Mouse (Mus musculus) lung, adult 2 months (tissue): Measurements from ENCODE around the gene Adrm1.

ENCODE experiments used
- CTCF ChIP-seq: fragments of 200-500 bp; IDR thresholded peaks from 2 replicates; pipeline ENCODE4 v1.5.1; 2011; ENCODE audit warnings: mild to moderate bottlenecking, low read length, control low read depth; ENCODE audit not compliant: insufficient read depth
- POLR2A ChIP-seq: fragments of 200-500 bp; IDR thresholded peaks from 2 replicates; pipeline ENCODE4 v1.6.1; 2011; ENCODE audit warnings: low read depth, mild to moderate bottlenecking, control low read depth, low read length, borderline replicate concordance; ENCODE audit errors: extremely low read depth

DNA sequence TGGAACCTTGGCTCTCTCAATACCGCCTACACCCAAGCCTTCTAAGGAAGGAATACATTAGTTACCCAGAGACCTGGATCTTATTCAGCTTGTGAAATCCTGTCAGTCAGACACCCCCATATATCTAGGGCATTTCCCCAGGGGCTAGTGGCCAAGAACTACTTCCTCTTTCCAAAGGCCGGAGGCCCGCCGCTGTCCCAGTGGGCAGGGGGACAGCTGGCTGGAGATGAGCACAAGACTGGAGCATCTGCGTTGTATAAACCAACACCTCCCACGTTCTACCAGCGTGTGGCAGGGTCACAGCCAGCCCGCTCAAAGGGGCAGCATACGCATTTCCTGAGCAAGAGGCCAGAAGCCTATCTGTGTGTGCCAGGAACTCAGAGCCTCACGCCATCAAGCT, 31.5 kb downstream of the Adrm1 start:
- TF ChIP-seq CTCF (no peak), POLR2A (no peak)
